Mouse (Mus musculus) embryonic facial prominence, embryonic 15.5 days (tissue): ENCODE measurements around the gene Chmp6. TPM values are rescaled to one million over a fixed set of nuclear protein-coding genes. Genes with fewer than 3 reads are reported as not detected.

Experiments used
- ATAC-seq: fragments of 200-750 bp; cut with Nextera tagmentation; 2 replicates; pipeline ENCODE4 v1.8.0; 2017; ENCODE audit warnings: low read depth, moderate TSS enrichment; ENCODE audit not compliant: insufficient number of reproducible peaks, low FRiP score, low TSS enrichment
- H3K27ac ChIP-seq: fragments of 300-500 bp; sonication (generic); replicated peaks from 2 replicates; pipeline ENCODE4 v1.5.1; 2015; ENCODE audit warnings: mild to moderate bottlenecking, inconsistent platforms
- H3K27me3 ChIP-seq: fragments of 300-500 bp; sonication (generic); 2 replicates; pipeline ENCODE4 v1.6.1; 2015; ENCODE audit warnings: inconsistent platforms
- H3K36me3 ChIP-seq: fragments of 300-500 bp; sonication (generic); 2 replicates; pipeline ENCODE4 v1.6.1; 2015; ENCODE audit warnings: mild to moderate bottlenecking, inconsistent platforms
- H3K4me1 ChIP-seq: fragments of 300-500 bp; sonication (generic); 2 replicates; pipeline ENCODE4 v1.6.1; 2015; ENCODE audit warnings: inconsistent platforms
- H3K4me2 ChIP-seq: fragments of 300-500 bp; sonication (generic); replicated peaks from 2 replicates; pipeline ENCODE4 v1.6.1; 2015; ENCODE audit warnings: mild to moderate bottlenecking, inconsistent platforms
- H3K4me3 ChIP-seq: fragments of 300-500 bp; sonication (generic); replicated peaks from 2 replicates; pipeline ENCODE4 v1.5.1; 2015; ENCODE audit warnings: mild to moderate bottlenecking, inconsistent platforms
- H3K9ac ChIP-seq: fragments of 300-500 bp; sonication (generic); 2 replicates; pipeline ENCODE4 v1.6.1; 2015; ENCODE audit warnings: inconsistent platforms
- H3K9me3 ChIP-seq: fragments of 300-500 bp; sonication (generic); replicated peaks from 2 replicates; pipeline ENCODE4 v1.6.1; 2016; ENCODE audit warnings: inconsistent platforms
- WGBS: fragments of 180-500 bp; shearing (Covaris S2); methylation state at CpG from one replicate; pipeline ENCODE4 v1.1.7; 2015; 5-methylcytosine and 5-hydroxymethylcytosine counted together
- polyA plus RNA-seq: library from polyadenylated mRNA; unstranded; fragments of >200 nt; fragmentation: Nextera tagmentation; extraction: Ambion mirVana; gene quantifications from 2 replicates; pipeline ENCODE4 v1.2.1, GENCODE M21; 2015

Gene Chmp6
- polyA plus RNA-seq, 1 experiment from 2014 or later = 93.8 TPM

DNA sequence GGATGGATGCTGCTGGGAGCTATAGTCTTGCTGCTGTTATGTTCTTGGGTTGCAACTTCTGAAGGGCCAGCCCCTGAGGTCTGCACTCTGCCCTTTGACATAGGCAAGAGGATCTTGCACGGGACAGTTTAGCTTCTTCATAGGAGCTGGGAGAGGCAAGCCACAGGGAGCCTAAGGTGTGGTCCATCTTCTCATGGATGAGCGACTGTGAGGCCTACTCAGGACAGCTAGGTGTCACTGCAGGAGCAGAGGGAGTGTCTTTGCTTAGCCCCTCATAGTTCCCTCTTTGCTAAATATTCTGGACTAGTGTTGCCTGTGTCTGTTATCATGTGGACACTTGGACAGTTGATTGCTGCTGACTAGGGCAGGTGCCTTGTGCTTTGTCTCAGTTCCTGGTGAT is 34.7 kb downstream of the Chmp6 start:
- H3K27me3 ChIP-seq = no peaks in the 10 kb centered on the region
- no peaks in the 10 kb centered on the region for H3K9me3 ChIP-seq
- no peak for ATAC-seq
- H3K36me3 ChIP-seq = no peaks in the 10 kb centered on the region
- 48% methylated on average over 2 of the region's 2 CpGs for WGBS
- H3K9ac ChIP-seq = no peak overlapping the region
- H3K4me3 ChIP-seq = no peak overlapping the region
- peaks cover 66% of the 10 kb centered on the region for H3K4me1 ChIP-seq
- H3K4me2 ChIP-seq = no peak overlapping the region
- peak overlapping the region; percentile 69 for H3K27ac ChIP-seq

DNA sequence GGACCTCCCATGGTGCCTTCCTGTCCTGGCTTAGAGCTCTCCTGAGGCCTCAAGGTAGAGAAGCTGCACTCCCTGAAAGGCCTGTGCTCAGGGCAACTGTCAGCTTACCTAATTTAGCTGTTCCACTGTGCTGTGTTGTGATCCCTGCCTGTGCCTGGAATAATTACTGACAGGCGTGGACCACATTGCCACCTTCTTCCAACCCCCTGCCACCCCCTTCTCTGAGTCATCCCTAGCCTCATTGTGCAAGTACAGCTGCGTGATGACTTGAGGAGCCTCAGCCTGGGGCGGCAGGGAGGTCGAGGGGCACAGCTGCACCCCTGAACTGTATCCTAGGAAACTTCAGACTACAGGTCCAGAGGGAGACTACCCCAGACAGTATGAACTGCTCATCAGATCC is 35.1 kb downstream of the Chmp6 start:
- no peak for ATAC-seq
- Histone ChIP-seq H3K4me1 (peaks cover 68% of the 10 kb centered on the region), H3K36me3 (no peaks in the 10 kb centered on the region), H3K9me3 (no peaks in the 10 kb centered on the region), H3K4me3 (no peak overlapping the region), H3K27ac (peak overlapping the region; percentile 69), H3K4me2 (no peak overlapping the region), H3K27me3 (no peaks in the 10 kb centered on the region), H3K9ac (no peak overlapping the region)
- 32% methylated on average over 4 of the region's 4 CpGs for WGBS

DNA sequence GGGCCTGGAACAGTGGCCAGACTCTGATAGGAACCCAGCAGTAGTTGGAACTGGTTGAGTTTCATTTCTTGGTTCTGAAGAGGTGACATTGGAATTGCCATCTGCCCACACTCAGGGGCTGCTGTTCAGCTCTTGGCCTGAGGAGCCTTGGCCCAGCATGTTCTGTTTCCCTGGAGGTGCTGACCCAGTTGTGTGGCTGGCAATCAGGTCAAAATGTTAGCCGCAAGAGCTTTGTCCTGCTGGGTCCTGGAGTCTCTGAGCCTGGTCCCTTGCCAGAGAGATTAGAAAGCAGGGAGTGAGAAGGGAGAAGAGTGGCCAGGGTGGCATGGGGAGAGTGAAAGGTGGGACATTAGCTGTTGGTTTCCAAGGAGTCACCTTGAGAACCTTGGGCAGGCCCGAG is 35.6 kb downstream of the Chmp6 start:
- 80% methylated on average over 2 of the region's 2 CpGs for WGBS
- Histone ChIP-seq H3K36me3 (no peaks in the 10 kb centered on the region), H3K4me2 (no peak overlapping the region), H3K4me1 (peaks cover 66% of the 10 kb centered on the region), H3K9ac (no peak overlapping the region), H3K4me3 (no peak overlapping the region), H3K27ac (0 out of 2 replicates have a peak overlapping the region, but pooled peaks have one; percentile 69), H3K9me3 (no peaks in the 10 kb centered on the region), H3K27me3 (no peaks in the 10 kb centered on the region)
- no peak for ATAC-seq

DNA sequence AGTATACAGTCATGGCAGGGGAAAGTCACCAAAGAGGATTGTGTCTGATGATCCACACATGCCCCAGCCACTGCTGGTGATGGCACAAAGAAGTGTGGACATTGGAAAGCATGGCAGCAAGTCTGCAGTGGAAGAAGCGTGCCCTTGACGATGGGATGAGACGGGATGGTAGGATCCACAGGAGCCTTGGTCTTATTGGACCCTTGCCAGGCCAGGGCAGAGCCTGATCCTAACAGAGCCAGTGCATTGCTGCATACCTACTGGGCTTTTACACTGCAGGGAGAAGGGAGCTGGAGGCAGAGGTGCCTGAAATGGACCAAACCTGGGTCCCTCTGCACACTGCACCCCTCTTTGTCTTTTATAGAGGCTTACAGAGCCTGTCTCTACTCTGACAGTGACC is 37.3 kb downstream of the Chmp6 start:
- Histone ChIP-seq H3K9ac (no peak overlapping the region), H3K4me1 (peaks cover 60% of the 10 kb centered on the region)
- WGBS = 96% methylated on average over 3 of the region's 3 CpGs

DNA sequence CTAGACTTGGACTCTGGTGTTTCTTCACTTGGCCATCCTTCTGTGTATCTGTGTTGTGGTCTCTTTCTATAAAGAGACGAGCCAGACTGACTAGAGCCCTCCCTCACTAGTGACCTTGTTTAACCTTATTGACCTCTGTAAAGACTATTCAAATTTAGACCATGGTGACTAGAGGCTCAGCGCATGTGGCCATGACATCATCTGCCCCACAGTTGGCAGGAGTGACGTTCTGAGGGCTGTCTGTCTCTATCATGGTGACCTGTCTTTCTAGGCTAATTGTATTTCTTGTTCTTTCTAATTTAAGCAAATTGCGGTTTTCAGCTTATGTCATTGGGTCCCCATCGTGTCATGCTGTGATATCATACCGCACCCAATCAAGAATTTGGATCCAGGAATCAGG is 38.1 kb downstream of the Chmp6 start:
- H3K4me2 ChIP-seq = no peak overlapping the region
- no peaks in the 10 kb centered on the region for H3K9me3 ChIP-seq
- ATAC-seq = no peak
- 86% methylated on average over 6 of the region's 6 CpGs for WGBS
- H3K36me3 ChIP-seq = no peaks in the 10 kb centered on the region
- no peak overlapping the region for H3K4me3 ChIP-seq
- H3K27ac ChIP-seq = no peak overlapping the region
- no peaks in the 10 kb centered on the region for H3K27me3 ChIP-seq
- H3K4me1 ChIP-seq = peaks cover 65% of the 10 kb centered on the region
- no peak overlapping the region for H3K9ac ChIP-seq

More for the DNA sequence above, 37.3 kb downstream of the Chmp6 start:
- ATAC-seq = no peak
- Histone ChIP-seq H3K9me3 (no peaks in the 10 kb centered on the region), H3K4me3 (no peak overlapping the region), H3K27me3 (no peaks in the 10 kb centered on the region), H3K36me3 (no peaks in the 10 kb centered on the region), H3K27ac (no peak overlapping the region), H3K4me2 (no peak overlapping the region)

DNA sequence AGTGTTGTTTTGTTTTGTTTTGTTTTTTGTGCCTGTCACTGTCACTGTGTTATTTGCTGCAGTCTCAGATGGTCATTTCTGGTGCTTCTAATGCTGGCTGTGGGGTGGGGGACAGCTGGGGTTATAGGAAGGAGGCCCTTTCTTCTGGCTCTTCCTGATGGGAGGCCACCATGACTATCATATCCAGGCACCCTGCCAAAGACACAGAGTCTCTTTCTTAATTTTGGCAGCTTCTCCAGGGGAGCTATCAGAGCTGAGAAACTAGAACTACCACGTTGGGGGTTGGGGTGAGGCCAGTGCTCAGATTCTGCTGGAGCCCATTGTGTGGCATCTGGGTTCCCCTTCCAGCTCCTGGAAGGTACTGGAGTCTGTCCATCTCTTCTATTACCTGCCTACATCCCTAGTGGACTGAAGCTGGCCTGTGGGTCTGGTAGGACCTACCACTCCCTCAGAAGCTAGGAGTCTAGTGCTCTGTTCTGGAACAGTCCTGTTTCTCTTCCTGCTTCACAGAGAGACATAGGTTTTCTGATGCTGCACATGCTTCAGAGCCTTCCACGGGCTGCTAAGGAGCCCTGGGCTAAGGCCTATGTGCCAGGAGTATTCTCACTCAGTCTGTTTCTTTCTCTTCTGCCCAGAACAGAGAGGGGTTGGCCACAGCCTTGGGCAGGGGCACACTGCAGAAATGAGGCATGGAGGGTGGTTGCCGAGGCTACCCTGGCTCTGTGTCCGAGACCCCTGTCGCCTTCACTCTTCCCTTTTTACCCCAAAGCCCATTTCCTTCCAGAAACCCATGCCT is 39.4 kb downstream of the Chmp6 start:
- WGBS = 54% methylated on average over 5 of the region's 5 CpGs
- Histone ChIP-seq H3K4me2 (0 out of 2 replicates have a peak overlapping the region, but pooled peaks have one; percentile 1), H3K27me3 (no peaks in the 10 kb centered on the region), H3K4me3 (no peak overlapping the region), H3K9me3 (no peaks in the 10 kb centered on the region), H3K9ac (no peak overlapping the region), H3K4me1 (peaks cover 72% of the 10 kb centered on the region), H3K36me3 (no peaks in the 10 kb centered on the region), H3K27ac (peak overlapping the region; percentile 69)
- no peak for ATAC-seq

DNA sequence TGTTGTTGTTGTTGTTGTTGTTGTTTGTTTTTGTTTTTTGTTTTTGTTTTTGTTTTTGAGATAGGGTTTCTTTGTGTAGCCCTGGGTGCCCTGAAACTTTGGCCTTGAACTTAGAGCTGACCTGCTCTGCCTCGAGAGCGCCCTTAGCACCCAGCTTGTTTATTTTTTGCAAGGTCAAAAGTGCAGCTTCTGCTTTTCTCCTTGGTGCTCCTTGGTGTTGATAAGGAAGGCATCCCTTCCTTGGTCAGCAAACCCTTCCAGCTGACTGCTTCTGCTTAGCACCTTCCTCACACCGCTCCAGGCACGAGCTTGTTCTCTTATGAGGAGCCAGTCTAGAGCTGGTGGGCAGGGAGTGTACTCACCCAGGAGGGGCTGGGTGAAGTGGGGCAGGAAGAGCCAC is 41.0 kb downstream of the Chmp6 start:
- Histone ChIP-seq H3K4me3 (no peak overlapping the region), H3K9ac (no peak overlapping the region), H3K4me1 (peaks cover 57% of the 10 kb centered on the region), H3K9me3 (no peaks in the 10 kb centered on the region), H3K4me2 (no peak overlapping the region), H3K27ac (no peak overlapping the region), H3K36me3 (no peaks in the 10 kb centered on the region), H3K27me3 (no peaks in the 10 kb centered on the region)
- WGBS = 69% methylated on average over 4 of the region's 4 CpGs
- no peak for ATAC-seq

DNA sequence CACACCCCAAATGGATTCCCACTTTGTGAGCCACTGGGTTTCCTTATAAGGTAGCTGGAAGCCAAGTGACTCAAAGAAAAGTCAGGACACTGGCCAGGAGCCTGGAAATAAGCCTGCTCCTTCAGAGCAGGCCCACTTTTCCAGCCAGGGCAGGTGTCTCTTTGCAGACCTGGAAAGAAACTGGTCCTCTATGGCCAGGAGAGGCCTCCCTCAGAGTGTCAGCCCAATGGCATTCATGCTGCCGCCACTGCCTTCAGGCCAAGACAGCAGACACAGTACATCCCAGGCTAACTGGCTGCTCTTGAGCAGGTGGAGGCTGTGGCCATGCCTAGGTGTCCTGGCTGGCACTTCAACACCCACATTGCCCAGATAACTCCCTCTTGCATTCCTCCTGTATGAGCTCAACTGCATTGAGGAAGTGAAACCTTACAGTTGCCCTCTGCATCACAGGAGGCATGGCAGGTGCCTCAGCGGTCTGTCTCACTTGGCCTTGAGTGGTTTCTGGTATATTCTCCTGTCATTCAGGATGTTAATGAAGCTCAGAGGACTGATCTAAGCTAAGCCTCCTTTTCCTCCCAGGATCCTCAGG is 41.6 kb downstream of the Chmp6 start:
- no peaks in the 10 kb centered on the region for H3K36me3 ChIP-seq
- H3K27me3 ChIP-seq = no peaks in the 10 kb centered on the region
- no peak overlapping the region for H3K27ac ChIP-seq
- WGBS = 70% methylated on average over 2 of the region's 2 CpGs
- no peaks in the 10 kb centered on the region for H3K9me3 ChIP-seq
- H3K4me1 ChIP-seq = peaks cover 52% of the 10 kb centered on the region
- no peak overlapping the region for H3K4me2 ChIP-seq
- H3K9ac ChIP-seq = no peak overlapping the region
- ATAC-seq = no peak
- no peak overlapping the region for H3K4me3 ChIP-seq

DNA sequence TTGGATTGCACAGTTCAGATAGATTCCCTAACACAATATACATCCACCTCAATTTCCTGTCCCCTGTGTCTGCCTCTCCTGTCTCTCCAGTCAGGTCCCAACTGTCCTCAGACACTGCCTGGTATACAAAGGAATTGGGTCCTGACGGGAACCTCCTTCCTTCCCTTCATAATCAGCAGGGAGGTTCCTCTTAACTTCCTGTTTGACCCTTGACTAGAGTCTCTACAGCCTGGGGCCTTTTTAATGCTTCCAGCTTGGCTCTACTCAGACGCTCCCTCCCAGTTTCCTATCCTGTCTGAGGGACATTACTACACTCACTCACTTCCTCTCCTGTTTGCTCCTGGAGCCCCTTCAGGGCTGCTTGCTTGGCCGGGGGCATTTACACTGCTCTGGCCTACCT is 42.2 kb downstream of the Chmp6 start:
- no peak overlapping the region for H3K9ac ChIP-seq
- 40% methylated on average over 3 of the region's 3 CpGs for WGBS
- no peak for ATAC-seq
- H3K4me2 ChIP-seq = no peak overlapping the region
- H3K4me1 ChIP-seq = peaks cover 52% of the 10 kb centered on the region
- H3K27me3 ChIP-seq = no peaks in the 10 kb centered on the region
- no peak overlapping the region for H3K27ac ChIP-seq
- no peaks in the 10 kb centered on the region for H3K9me3 ChIP-seq
- 0 out of 2 replicates have a peak, but pooled peaks cover 5% of the 10 kb centered on the region for H3K36me3 ChIP-seq
- H3K4me3 ChIP-seq = no peak overlapping the region

DNA sequence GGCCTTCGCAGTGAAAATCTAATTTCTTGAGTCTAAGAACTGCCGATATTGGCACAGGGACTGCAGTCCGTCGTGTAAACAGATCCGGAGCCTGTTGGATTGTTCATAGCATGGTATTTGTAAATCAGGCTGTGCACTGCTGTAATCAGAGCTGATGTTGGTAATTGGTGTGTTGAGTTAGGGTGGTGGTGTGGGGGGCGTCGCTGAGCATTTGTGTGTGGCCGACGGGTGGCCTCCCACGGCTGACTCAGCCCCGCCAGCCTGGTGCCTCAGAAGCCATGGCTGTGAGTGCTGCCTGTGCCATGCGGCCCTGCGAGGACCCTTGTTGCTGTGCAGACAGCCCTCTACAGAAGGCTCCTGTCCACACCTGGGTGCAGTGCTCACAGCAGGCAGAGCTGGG is 43.3 kb downstream of the Chmp6 start:
- H3K4me2 ChIP-seq = no peak overlapping the region
- no peaks in the 10 kb centered on the region for H3K27me3 ChIP-seq
- peaks cover 49% of the 10 kb centered on the region for H3K4me1 ChIP-seq
- H3K9me3 ChIP-seq = no peaks in the 10 kb centered on the region
- H3K27ac ChIP-seq = no peak overlapping the region; the same call in 1 of the 2 replicates
- 0 out of 2 replicates have a peak, but pooled peaks cover 5% of the 10 kb centered on the region for H3K36me3 ChIP-seq
- WGBS = 67% methylated on average over 13 of the region's 13 CpGs
- H3K4me3 ChIP-seq = no peak overlapping the region
- no peak overlapping the region for H3K9ac ChIP-seq
- ATAC-seq = 0 out of 2 replicates have a peak, but pooled peaks have one; percentile 25

DNA sequence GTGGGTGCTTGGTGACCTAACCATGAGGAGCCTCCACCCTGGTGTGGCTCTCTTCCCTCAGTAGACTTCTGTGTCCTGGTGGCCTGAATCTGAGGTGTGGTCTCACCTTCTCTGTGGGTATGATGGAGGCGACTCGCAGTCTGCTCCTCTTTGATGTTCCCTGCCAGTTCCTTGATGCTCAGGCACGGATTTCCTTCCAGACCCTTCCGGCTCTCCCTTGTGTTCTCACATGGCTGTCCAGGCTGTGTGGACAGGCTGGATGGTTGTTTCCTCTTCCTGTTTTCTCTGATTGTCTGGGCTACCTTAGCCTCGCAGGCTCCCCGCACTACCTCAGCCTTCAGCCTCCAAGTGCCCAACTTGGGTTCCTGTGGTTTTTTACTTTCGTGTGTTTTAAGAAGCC is 45.6 kb downstream of the Chmp6 start:
- Histone ChIP-seq H3K27ac (no peak overlapping the region), H3K9ac (no peak overlapping the region), H3K4me2 (no peak overlapping the region), H3K4me3 (no peak overlapping the region), H3K36me3 (peaks cover 15% of the 10 kb centered on the region; the same call in 1 of the 2 replicates), H3K4me1 (peaks cover 29% of the 10 kb centered on the region), H3K27me3 (no peaks in the 10 kb centered on the region), H3K9me3 (no peaks in the 10 kb centered on the region)
- ATAC-seq = no peak
- WGBS = 81% methylated on average over 7 of the region's 7 CpGs
